Mouse (Mus musculus) neural tube, embryonic 11.5 days (tissue): ENCODE measurements at regions not wholly inside any gene's neighbourhood (a gene's known extent, or its start where the extent isn't known, plus 50 kb on each side); places are given as distances from the start of the nearest gene placed in this dataset.
A peak's percentile ranks its signal among the peaks of the same experiment; 100 is the strongest.

Experiments
- ATAC-seq: fragments of 200-750 bp; cut with Nextera tagmentation; 2 replicates; pipeline ENCODE4 v1.8.0; 2017; ENCODE audit warnings: moderate number of reproducible peaks, mild to moderate bottlenecking, moderate TSS enrichment, moderate library complexity; ENCODE audit not compliant: insufficient read depth, low FRiP score, low TSS enrichment
- DNase-seq: peaks from one replicate; pipeline ENCODE4 v3.0.0-alpha.2; 2015; ENCODE audit warnings: low spot score
- H3K27ac ChIP-seq: fragments of 300-500 bp; sonication (generic); 2 replicates; pipeline ENCODE4 v1.5.1; 2014; ENCODE audit warnings: low read depth, mild to moderate bottlenecking, low read length
- H3K27me3 ChIP-seq: fragments of 300-500 bp; sonication (generic); 2 replicates; pipeline ENCODE4 v1.6.1; 2014; ENCODE audit warnings: mild to moderate bottlenecking, low read length, mixed read lengths; ENCODE audit not compliant: control insufficient read depth, insufficient read depth
- H3K36me3 ChIP-seq: fragments of 300-500 bp; sonication (generic); 2 replicates; pipeline ENCODE4 v1.6.1; 2014; ENCODE audit warnings: mild to moderate bottlenecking, low read length, moderate library complexity, mixed read lengths; ENCODE audit not compliant: control insufficient read depth, insufficient read depth
- H3K4me1 ChIP-seq: fragments of 300-500 bp; sonication (generic); 2 replicates; pipeline ENCODE4 v1.6.1; 2014; ENCODE audit warnings: low read length, mixed read lengths; ENCODE audit not compliant: control insufficient read depth, insufficient read depth
- H3K4me2 ChIP-seq: fragments of 300-500 bp; sonication (generic); 2 replicates; pipeline ENCODE4 v1.6.1; 2014; ENCODE audit warnings: low read depth, mild to moderate bottlenecking, moderate library complexity
- H3K4me3 ChIP-seq: fragments of 300-500 bp; sonication (generic); 2 replicates; pipeline ENCODE4 v1.5.1; 2014; ENCODE audit warnings: low read depth, low read length
- H3K9ac ChIP-seq: fragments of 300-500 bp; sonication (generic); 2 replicates; pipeline ENCODE4 v1.6.1; 2014; ENCODE audit warnings: mild to moderate bottlenecking, low read length
- H3K9me3 ChIP-seq: fragments of 300-500 bp; sonication (generic); 2 replicates; pipeline ENCODE4 v1.6.1; 2016; ENCODE audit warnings: low read length; ENCODE audit not compliant: control insufficient read depth
- WGBS: fragments of 180-500 bp; shearing (Covaris S2); extraction: QIAGEN DNeasy Blood & Tissue Kit; methylation state at CpG from one replicate; pipeline ENCODE4 v1.1.7; 2014; 5-methylcytosine and 5-hydroxymethylcytosine counted together

GRCm38 (mm10) chr13:70033249-70033648 lies 231.1 kb downstream of the Med10 start:
- Histone ChIP-seq H3K27ac (no peak overlapping the region), H3K4me1 (peaks cover 3% of the 10 kb centered on the region), H3K36me3 (no peaks in the 10 kb centered on the region), H3K27me3 (no peaks in the 10 kb centered on the region), H3K9ac (no peak overlapping the region), H3K9me3 (no peaks in the 10 kb centered on the region), H3K4me2 (no peak overlapping the region), H3K4me3 (no peak overlapping the region)
- DNase-seq (no peak), ATAC-seq (no peak)
- WGBS, result 81% methylated on average over 6 of the region's 6 CpGs

GRCm38 (mm10) chr13:70033763-70034162 lies 231.6 kb downstream of the Med10 start:
- DNase-seq (no peak), ATAC-seq (no peak)
- H3K36me3 ChIP-seq, result no peaks in the 10 kb centered on the region
- H3K27me3 ChIP-seq, result no peaks in the 10 kb centered on the region
- no peak overlapping the region for H3K9ac ChIP-seq
- 71% methylated on average over 4 of the region's 4 CpGs for WGBS
- no peak overlapping the region for H3K27ac ChIP-seq
- no peaks in the 10 kb centered on the region for H3K9me3 ChIP-seq
- no peak overlapping the region for H3K4me3 ChIP-seq
- H3K4me2 ChIP-seq, result no peak overlapping the region
- peaks cover 4% of the 10 kb centered on the region for H3K4me1 ChIP-seq

- no peaks in the 10 kb centered on the region for H3K27me3 ChIP-seq
- DNase-seq (peak; percentile 61), ATAC-seq (peak; percentile 84)
- no peak overlapping the region for H3K4me2 ChIP-seq
- H3K9me3 ChIP-seq, result no peaks in the 10 kb centered on the region
- H3K27ac ChIP-seq, result peak overlapping the region; percentile 5; the same call in 1 of the 2 replicates
- H3K9ac ChIP-seq, result no peak overlapping the region
- H3K4me1 ChIP-seq, result peaks cover 4% of the 10 kb centered on the region
- no peaks in the 10 kb centered on the region for H3K36me3 ChIP-seq
- WGBS, result 32% methylated on average over 11 of the region's 11 CpGs
- no peak overlapping the region for H3K4me3 ChIP-seq
These were observed 235.9 kb downstream of the Med10 start for GRCm38 (mm10) chr13:70037985-70038667.

GRCm38 (mm10) chr13:70057920-70058319 lies 255.7 kb downstream of the Med10 start:
- Histone ChIP-seq H3K9me3 (no peaks in the 10 kb centered on the region), H3K4me1 (no peaks in the 10 kb centered on the region), H3K27ac (no peak overlapping the region), H3K36me3 (no peaks in the 10 kb centered on the region), H3K27me3 (no peaks in the 10 kb centered on the region), H3K4me3 (no peak overlapping the region), H3K9ac (no peak overlapping the region), H3K4me2 (no peak overlapping the region)
- no peak for ATAC-seq
- 73% methylated on average over 9 of the region's 9 CpGs for WGBS
- DNase-seq, result no peak

GRCm38 (mm10) chr13:70061363-70061945 lies 259.3 kb downstream of the Med10 start:
- H3K4me2 ChIP-seq, result no peak overlapping the region
- WGBS, result 87% methylated on average over 13 of the region's 13 CpGs

GRCm38 (mm10) chr13:70073655-70074054 lies 271.5 kb downstream of the Med10 start:
- H3K4me2 ChIP-seq, result no peak overlapping the region
- H3K36me3 ChIP-seq, result no peaks in the 10 kb centered on the region
- no peaks in the 10 kb centered on the region for H3K9me3 ChIP-seq
- H3K27me3 ChIP-seq, result no peaks in the 10 kb centered on the region
- no peak overlapping the region for H3K9ac ChIP-seq
- ATAC-seq (no peak), DNase-seq (no peak)
- WGBS, result 88% methylated on average over 6 of the region's 6 CpGs
- no peak overlapping the region for H3K27ac ChIP-seq
- H3K4me3 ChIP-seq, result no peak overlapping the region
- no peaks in the 10 kb centered on the region for H3K4me1 ChIP-seq

More at GRCm38 (mm10) chr13:70061363-70061945, 259.3 kb downstream of the Med10 start:
- no peaks in the 10 kb centered on the region for H3K27me3 ChIP-seq
- no peak overlapping the region for H3K27ac ChIP-seq
- ATAC-seq (no peak), DNase-seq (no peak)
- H3K9me3 ChIP-seq, result no peaks in the 10 kb centered on the region
- no peak overlapping the region for H3K9ac ChIP-seq
- no peaks in the 10 kb centered on the region for H3K36me3 ChIP-seq
- H3K4me1 ChIP-seq, result no peaks in the 10 kb centered on the region
- no peak overlapping the region for H3K4me3 ChIP-seq

GRCm38 (mm10) chr13:70075353-70075752 lies 273.2 kb downstream of the Med10 start:
- Histone ChIP-seq H3K36me3 (no peaks in the 10 kb centered on the region), H3K4me3 (no peak overlapping the region), H3K27ac (no peak overlapping the region), H3K27me3 (no peaks in the 10 kb centered on the region), H3K4me2 (no peak overlapping the region), H3K9me3 (no peaks in the 10 kb centered on the region), H3K4me1 (no peaks in the 10 kb centered on the region), H3K9ac (no peak overlapping the region)
- no peak for DNase-seq
- 70% methylated on average over 4 of the region's 4 CpGs for WGBS
- no peak for ATAC-seq

- Histone ChIP-seq H3K9me3 (no peaks in the 10 kb centered on the region), H3K4me3 (no peak overlapping the region), H3K4me1 (no peaks in the 10 kb centered on the region), H3K27ac (no peak overlapping the region), H3K9ac (no peak overlapping the region), H3K4me2 (no peak overlapping the region), H3K27me3 (no peaks in the 10 kb centered on the region), H3K36me3 (no peaks in the 10 kb centered on the region)
- 91% methylated on average over 4 of the region's 4 CpGs for WGBS
- ATAC-seq (no peak), DNase-seq (no peak)
These were observed 278.9 kb downstream of the Med10 start for GRCm38 (mm10) chr13:70081108-70081507.

- no peak overlapping the region for H3K27ac ChIP-seq
- 76% methylated on average over 4 of the region's 4 CpGs for WGBS
- H3K36me3 ChIP-seq, result no peaks in the 10 kb centered on the region
- H3K9ac ChIP-seq, result no peak overlapping the region
- H3K27me3 ChIP-seq, result no peaks in the 10 kb centered on the region
- no peak for ATAC-seq
- no peaks in the 10 kb centered on the region for H3K9me3 ChIP-seq
- H3K4me1 ChIP-seq, result peaks cover 5% of the 10 kb centered on the region; the same call in 1 of the 2 replicates
- no peak overlapping the region for H3K4me2 ChIP-seq
- H3K4me3 ChIP-seq, result no peak overlapping the region
- DNase-seq, result no peak
These were observed 290.7 kb downstream of the Med10 start for GRCm38 (mm10) chr13:70092886-70093285.
